Mouse (Mus musculus): ENCODE measurements around the gene Gm20931. TPM values are rescaled to one million over a fixed set of nuclear protein-coding genes. Genes with fewer than 3 reads are reported as not detected.

The Gm20931 gene
- polyA plus RNA-seq (2012; ENCODE audit: low replicate concordance), result not detected in 2 replicates

GRCm38 (mm10) chrY:55213420-55213819, at the start of gene Gm20931:
TSS of gene Gm20931 (plus strand) at chrY:55213720.

Data from leukemia stem cell, adult 10-12 weeks (primary cell).